Mouse (Mus musculus) kidney, postnatal 14 days (tissue): ENCODE results near the gene Intu.

Experiments used
- DNase-seq: peaks from one replicate; pipeline ENCODE4 v3.0.0; 2022; ENCODE audit warnings: mixed read lengths

Intu gene

DNA sequence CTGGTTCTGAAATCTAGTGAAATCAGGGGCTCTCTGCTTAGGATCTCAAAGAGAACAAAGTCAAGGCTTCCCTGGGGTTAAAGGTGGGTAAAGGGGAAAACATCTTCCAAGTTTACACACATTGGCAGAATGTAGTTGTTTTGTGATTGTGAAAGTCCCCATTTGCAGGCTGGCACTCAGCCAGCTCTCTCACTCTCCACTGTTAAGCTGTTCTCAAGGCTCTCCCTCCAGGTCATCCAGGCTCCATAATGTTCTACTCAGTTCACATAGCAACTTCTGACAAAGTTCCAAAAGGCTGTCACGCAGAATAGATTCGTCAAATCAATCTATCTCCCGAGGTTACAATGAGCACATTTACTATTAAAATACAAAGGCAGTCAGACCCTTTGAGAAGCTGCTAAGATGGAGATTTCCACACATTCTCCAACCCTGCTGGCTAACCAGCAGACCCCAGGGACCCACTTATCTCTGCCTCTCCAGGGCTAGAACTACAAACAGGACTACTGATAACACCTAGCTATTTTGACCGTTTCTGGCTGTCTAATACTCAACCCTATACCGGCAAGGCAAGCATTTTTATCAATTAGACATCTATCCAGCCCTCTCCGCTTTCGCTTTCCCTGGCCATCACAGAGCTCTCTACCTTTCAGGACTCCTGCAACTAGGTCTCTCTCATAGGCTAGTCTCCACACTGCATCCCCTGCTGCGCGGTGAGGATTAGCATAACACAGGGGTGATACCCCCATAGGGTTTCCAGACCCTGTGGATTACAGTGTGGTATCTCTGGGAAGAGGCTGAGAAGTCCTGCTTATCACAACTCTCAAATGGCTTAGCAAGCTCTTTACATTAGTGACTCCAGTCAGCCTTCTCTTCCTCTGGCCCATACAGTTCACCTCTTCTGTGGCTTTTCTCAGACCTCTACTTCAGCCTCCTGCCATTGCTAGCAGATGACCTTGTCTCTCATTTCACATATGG lies 2.8 kb upstream of the Intu start:
- no peak for DNase-seq

DNA sequence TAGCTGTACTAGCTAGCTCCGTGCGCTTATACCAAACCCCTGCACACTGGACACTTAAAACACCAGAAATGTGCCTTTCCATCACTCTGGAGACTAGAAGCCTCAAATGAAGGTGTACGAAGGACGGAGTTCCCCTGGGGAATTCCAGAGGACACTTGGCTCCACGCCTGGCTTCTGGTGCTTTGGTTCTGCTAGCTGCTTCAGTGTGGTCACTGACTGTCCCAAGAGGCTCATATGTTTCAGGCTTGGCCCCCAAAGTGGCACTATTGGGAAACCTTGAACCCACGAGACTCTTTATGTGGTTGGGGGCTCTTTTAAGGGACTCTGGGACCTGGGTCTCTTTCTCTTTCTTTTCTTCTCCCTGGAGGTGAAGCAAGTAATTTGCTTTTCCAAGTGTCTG lies 2.1 kb upstream of the Intu start:
- DNase-seq = no peak

DNA sequence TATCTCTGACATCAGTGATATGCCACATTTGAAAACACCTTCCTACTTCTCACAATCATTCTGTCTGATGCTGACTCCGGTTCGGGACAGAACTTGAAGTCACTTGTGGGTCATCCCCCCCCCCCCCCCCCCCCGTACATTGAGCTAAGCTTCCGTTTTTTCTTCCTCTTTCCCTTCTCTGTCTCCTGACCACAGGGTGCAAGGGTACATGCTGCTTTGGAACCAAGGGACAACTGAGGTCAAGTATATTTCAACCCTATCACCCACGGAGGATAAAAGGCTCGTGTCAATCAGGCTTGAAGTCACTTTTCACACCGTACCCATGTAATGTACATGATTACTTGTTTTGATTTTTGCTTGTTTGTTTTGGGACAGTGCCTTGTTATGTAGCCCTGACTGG lies 241 bp upstream of the Intu start:
- no peak for DNase-seq

DNA sequence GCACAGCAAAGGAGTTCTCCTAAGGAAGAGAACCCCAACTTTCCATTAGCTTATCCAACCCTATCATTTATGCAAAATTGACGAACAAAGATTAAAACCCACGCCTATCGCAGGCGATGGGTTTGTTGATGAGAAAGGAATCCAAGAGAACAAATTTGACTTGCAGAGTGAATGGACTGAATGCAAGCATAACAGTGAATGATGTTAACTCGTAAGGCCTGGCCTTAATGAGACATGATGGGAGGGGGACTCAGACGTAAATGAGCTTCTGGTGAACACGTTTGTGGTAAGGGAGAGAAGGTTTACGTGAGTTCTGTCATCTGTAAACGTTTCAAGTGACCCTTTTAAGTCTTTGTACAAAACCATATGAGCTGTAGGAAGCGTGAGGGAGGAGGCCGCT lies 1.2 kb downstream of the Intu start:
- no peak for DNase-seq

DNA sequence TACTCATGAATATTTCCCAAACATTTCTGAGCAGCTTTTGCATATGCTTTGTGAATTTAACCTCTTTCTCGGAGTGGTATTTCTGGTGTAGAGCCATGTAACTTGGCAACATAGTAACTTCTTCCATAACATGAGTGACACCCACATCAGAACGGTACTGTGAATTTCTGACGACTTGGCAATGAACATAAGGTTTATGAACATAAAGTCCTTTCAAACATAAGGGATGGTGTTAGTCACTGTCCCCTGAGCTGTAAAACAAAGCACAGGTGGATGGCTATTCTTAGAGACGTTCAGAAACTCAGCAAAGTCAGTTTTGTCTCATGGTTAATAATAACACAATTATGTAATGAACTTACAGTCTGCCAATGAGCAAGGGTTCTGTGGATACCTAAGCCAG lies 3.1 kb downstream of the Intu start:
- no peak for DNase-seq

DNA sequence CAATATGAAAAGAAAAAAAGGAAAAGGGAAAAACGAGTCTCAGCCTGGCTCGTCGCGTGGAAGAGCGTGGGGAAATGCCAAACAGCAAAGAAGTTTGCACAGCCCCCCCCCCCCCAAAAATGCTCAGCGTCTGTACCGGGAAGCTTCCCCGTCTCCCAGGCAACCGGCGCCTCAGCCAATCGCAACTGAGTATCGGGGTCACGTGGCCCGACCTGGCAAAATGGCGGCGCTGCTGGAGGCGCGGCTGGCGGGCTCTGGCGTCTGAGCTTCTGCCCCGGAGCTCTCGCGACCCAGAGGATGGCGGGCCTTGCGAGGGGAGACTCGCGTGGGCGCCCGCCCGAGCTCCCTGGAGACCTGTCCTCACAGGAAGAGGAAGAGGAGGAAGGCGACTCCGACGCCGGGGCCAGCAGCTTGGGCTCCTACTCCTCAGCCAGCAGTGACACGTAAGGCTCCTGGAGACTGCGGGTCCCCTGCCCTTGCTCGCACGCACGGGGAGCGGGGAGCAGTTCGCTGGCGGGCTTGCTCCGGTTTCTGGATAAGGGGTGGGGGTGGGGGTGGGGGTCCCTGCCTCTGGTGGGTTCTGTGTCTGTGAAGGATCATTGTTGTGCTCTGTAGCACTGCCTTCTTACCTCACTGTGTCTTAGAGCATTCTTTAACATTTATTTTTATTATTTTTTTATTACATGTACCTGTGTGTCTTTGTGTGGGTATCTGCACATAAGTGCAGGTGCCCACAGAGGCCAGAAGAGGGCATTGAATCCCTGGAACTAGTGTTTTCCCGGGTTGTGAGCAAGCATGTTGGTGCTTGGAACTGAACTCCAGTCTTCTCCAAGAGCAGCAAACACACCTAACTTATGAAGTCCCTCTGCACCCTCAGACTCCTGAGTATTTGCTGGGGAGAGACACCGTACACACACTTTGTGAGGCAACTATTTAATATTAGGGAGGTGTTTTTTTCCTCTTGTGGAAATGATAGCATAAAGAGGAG lies 9.8 kb downstream of the Intu start:
- peak; percentile 93 for DNase-seq

DNA sequence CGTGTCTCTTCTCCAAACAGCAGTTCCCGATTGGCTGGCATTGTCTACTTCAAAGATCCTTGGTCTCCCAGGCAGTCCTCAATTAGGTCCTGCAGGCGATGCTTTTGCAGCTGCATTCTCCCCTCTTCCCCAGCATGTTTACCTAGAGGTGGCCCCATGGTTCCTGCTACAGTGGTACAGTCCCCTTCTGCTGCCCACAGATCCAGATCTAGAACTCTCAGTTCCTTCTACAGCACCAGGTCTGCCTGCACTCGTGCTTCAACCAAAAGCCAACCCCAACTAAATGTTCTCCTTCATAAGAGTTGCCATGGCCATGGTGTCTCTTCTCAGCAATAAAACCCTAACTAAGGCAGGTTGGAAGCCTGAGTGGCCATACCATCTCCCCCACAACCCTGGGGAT lies 15.5 kb downstream of the Intu start:
- DNase-seq = no peak

DNA sequence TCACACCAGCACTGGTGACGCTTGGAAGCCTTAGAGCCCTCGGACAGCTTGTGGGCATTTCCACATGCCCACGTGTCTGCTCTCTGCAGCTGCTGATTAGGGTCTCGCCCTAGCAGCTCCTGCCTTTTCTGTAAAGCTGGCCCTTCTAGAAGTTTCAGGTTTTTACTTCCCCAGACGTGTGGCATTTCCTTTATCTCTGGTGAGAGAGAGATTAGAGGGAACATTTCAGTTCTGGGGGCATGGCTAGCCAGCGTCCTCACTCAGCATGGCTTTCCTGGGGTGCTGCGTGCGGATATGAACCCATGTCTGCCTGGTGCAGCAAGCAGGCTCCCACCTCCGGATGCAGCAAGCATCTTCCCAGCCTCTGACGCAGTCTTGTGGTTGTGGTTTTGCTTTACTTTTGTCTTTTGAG lies 121.9 kb downstream of the Intu start:
- no peak for DNase-seq

DNA sequence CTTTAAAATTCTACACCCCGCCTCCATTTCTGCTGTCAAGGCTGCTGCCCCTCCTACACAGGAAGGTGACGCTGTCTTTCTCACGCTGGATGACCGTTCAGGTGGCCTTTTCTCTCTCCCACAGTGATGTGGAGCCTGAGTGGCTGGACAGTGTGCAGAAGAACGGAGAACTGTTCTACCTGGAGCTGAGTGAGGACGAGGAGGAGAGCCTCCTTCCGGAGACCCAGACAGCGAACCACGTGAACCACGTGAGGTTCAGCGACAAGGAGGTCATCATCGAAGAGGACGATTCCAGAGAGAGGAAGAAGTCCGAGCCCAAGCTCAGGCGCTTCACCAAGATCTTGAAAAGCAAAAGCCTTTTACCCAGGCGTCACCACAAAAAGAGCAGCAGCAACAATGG lies 122.5 kb downstream of the Intu start:
- no peak for DNase-seq

DNA sequence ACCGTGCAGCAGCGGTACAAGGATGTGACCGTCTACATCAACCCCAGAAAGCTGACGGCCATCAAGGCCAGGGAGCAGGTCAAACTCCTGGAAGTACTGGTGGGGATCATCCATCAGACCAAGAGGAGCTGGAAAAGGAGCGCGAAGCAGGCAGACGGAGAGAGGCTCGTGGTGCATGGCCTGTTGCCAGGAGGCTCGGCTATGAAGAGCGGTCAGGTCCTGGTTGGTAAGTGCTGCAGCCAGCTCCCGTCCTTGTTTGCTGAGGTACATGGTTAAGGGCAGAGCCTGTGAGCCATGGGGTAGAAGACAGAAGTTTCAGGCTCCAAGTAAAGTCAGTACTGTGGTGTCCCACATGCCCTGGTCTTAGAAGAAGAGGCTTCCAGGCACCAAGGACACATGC lies 122.9 kb downstream of the Intu start:
- peak; percentile 6 for DNase-seq

DNA sequence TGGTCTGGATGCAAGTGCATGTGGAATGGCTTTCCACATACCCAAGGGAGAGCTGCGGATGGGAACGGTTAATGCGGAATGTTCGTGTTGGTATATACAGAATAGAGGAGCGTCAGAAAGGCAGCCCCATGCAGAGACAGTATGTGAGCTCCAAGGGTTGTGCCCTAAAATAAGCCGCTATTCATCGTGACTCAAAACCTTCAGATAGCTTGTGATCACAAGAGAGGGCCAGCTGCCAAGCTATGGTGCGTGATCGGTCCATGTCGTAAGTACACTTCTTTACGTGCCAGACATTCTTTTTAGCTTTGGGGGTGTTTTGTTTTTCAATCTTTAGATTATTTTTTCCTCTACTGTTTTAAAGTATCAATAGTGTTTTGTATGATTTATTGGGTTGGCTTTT lies 124.5 kb downstream of the Intu start:
- DNase-seq = no peak

DNA sequence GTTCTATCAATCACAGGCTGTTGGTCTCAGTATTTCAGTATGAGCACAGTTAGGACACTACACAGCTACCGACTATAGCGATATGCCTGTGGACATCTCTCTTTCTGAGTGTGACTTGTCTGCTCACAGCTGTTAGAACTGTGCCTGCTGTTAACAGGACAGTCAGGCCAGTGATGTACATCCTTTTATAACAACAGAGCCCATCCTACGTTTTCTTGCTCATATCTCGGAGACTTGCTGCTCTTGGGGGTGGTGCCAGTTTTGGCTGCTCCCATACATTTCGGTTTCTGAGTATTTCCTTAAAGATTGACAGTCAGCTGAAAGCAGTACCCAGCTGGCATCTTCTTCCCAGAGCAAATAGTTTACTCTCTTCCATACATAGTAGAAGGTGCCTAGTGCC lies 125.3 kb downstream of the Intu start:
- no peak for DNase-seq

DNA sequence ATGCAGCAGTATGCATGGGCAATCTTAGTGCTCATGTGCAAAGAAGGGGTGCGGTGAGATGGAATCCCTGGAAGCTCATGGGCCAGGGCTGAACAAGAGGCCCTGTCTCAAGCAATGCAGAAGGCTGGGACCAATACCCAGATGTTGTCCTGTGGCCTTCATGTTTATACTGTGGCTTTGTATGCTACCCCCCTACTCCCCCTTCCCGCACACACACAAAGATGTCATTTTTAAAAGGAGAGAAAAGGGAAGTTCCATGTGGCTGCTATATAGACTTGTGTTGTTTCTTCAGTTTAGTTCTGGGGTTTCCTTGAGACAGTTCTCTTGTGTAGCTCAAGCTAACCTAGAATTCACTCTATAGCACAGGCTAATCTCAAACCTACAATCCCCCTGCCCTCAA lies 129.1 kb downstream of the Intu start:
- no peak for DNase-seq

DNA sequence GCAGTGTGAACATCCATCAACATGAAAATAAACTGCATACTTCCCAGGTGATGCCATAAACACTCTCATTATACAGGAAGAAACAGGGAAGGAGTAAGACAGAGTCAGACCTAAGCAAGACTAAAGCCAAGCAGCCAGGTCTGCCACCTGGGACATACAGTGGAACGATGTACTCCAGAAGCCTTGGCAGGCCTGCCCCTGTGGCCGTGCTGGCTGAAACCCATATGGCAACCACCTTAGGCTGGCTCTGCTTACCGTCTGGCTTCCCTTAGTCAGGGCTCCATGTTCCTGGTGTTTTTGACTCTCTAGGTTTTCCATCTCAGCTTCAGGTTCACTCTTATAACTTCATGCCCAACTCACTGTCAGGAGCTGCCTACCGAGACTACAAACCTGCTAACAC lies 135.0 kb downstream of the Intu start:
- DNase-seq = no peak

DNA sequence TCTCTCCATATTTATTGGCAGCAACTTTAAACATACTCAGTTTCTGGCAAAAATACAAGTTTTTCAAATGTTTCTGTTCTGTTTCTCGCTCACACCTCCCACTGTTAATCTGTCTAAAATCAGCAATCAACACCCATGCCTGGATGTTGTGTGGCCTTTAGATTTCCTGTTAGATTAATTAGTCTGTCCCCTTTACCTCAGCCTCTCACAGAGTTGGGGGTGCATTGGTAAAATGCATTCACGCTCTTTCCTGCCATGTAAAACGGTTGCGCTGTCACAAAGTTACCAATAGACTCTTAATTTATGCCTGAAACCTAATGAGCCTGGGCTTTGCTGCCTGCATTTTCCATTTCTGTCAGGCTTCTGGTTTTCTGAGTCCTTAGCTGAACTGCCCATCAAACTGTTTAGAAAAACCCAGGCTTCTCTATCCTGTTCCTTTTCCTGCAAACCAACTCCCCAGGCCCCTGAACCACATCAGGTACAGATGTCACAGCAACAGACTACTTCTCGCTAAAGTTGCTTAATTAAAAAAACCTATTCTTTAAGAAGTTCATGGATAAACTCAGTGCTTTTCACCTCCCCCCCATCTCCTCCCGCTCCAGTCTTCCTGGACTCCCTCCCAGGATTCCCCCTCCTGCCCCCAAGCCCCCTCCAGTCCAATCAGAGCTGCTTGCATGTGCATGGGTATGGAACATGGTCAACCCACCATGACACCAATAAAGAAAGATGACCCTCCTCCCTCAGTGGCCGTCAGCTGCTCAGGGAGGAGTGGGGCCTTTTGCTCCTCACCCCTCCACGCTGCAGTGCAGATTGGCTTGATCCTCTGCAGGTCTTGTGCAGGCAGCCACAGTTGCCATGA lies 136.0 kb downstream of the Intu start:
- DNase-seq = no peak

DNA sequence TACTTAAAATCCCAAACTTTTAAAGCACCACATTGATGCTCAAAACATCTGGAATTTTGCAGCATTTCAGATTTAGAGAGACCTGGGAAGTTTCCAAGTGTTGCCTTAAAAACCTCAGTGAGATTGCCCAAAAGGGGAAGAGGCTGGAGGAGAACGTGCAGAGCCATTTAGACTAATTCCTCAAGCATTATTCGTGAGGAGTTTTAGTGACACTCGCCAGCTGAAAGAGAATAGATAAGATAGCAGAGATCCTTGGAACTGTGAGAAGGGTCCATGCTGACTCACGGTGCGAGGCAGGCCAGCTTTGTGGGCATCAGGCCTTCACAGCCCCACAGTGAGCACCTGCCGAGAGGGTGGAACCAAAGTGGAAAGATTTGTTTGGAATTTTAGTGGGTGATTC lies 137.8 kb downstream of the Intu start:
- DNase-seq = no peak

DNA sequence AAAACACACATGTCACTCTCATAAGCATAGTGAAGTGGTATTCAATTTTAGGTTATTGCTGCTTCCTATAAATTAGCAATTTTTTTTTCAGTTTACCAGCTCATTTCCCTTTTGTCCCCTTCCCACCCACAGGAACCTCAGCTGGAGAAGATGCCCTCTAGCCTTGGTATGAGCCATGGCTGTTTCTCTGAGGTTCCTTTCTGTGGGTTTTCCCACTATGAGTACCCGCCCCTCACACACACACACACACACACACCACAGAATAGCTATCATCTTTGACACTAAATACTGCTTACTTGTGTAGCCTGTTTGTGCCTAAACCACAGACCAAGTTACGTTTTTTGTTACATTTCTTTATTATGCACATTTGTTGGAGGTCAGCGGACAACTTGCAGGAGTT lies 138.3 kb downstream of the Intu start:
- no peak for DNase-seq

DNA sequence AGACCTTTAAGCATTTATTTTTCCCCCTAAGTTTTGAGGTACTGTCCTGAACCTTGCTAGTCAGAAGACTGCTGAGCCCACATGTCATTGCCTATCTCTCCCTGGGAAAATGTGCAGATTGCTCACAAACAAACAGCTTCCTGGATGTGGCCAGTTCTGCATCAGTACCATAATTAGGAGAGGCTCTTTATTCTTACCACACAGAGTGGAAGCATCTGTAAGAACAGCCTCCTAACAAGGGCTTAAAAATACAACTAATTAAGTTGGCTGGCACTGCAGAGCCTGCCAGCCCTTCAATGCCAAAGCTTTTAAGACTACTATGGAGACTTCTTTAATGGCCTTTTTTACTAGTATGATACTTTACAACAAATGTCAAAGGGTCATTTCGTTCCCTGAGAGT lies 142.4 kb downstream of the Intu start:
- DNase-seq = no peak

DNA sequence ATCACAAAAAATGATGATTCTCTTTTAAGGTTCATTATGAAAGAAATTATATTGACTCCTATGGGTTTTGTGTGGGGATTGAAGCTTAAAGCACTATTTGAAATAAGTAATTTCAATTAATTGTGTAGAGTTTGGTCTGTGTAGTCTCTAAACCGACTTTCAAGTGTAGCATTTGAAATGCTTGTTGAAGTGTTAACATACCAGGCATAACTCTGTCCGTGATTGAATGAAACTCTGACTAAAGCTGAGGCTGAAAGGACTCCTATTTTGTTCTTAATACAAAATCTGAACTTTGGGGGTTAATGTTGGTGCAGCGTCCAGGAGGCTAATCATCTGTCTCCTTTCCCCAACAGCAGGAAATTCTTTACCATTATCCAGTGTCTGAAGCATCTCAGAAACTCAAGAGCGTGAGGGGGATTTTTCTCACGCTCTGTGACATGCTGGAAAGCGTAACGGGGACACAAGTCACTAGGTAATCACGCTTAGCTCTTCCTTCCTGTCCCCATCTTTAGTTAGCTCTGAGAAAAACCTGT lies 143.9 kb downstream of the Intu start:
- DNase-seq = no peak

DNA sequence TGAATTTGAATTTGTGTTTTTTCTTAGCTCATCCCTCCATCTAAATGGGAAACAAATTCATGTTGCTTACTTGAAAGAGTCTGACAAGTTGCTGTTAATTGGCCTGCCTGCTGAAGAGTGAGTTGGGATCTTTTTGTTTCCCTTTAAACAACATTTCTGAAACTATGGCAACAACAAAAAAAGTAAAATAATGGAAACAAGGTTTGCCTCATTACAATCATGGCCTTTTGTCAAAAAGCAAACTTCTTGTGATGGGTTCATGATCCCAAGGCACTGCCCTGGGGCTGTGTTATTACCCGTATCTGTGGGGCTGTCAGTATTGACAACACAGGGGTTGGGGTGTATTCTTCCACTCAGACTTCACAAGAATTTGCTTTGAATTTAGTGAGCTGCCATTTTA lies 147.8 kb downstream of the Intu start:
- DNase-seq = no peak

DNA sequence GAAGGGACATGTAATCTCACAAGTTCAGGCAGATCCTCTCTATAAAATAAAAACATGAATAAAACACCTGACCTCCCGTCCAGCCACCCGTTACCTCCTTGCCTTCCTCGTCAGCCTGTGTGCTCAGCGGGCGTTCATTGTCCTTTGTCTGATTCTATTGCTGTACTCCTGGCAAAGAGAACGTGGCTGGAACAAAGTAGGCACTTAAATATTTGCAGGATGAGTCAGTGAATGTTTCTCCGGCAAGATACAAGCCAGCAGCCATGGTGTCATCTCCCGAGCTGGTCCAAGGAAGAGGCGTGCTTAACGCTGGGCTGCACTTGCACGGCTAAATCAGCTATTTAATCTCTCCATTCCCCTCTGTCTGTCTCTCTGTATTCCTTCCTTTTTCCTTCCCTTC lies 151.3 kb downstream of the Intu start:
- DNase-seq = peak; percentile 3

DNA sequence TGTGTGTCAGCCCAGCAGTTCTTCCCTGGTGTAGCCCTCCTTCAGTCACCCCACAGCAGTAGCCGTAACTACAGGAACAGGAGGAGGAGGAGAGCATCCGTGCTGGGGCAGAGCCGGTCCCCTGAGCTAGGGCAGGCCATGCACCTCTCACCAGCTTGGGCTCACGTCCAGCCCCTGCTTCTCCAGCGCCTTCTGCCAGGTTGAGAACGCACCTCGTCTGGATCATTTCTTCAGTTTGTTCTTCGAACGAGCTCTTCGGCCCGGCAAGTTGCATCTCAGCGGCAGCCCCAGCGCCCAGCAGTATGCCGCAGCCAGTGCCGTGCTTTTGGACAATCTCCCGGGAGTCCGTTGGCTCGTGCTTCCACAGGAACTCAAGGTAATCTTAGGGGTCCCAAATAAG lies 152.1 kb downstream of the Intu start:
- DNase-seq = no peak
